Mouse (Mus musculus) lung, embryonic 14.5 days (tissue): Measurements from ENCODE around the gene Lrrc39. TPM values are rescaled to one million over a fixed set of nuclear protein-coding genes. Genes with fewer than 3 reads are reported as not detected.

Source experiments
- ATAC-seq: fragments of 200-750 bp; cut with Nextera tagmentation; 2 replicates; pipeline ENCODE4 v1.8.0; 2017; ENCODE audit warnings: mild to moderate bottlenecking, moderate TSS enrichment, moderate library complexity; ENCODE audit not compliant: insufficient read depth
- DNase-seq: peaks from one replicate; pipeline ENCODE4 v3.0.0-alpha.2; 2015
- H3K27ac ChIP-seq: fragments of 300-500 bp; sonication (generic); 2 replicates; pipeline ENCODE4 v1.5.1; 2014; ENCODE audit warnings: low read depth, mild to moderate bottlenecking, moderate library complexity
- H3K27me3 ChIP-seq: fragments of 300-500 bp; sonication (generic); 2 replicates; pipeline ENCODE4 v1.6.1; 2014; ENCODE audit warnings: low read length, control low read depth; ENCODE audit not compliant: insufficient read depth
- H3K36me3 ChIP-seq: fragments of 300-500 bp; sonication (generic); 2 replicates; pipeline ENCODE4 v1.6.1; 2014; ENCODE audit warnings: control low read depth; ENCODE audit not compliant: insufficient read depth
- H3K4me1 ChIP-seq: fragments of 300-500 bp; sonication (generic); 2 replicates; pipeline ENCODE4 v1.6.1; 2014; ENCODE audit warnings: antibody characterized with exemption, control low read depth; ENCODE audit not compliant: insufficient read depth
- H3K4me2 ChIP-seq: fragments of 300-500 bp; sonication (generic); 2 replicates; pipeline ENCODE4 v1.6.1; 2014; ENCODE audit warnings: mild to moderate bottlenecking
- H3K4me3 ChIP-seq: fragments of 300-500 bp; sonication (generic); 2 replicates; pipeline ENCODE4 v1.5.1; 2014; ENCODE audit warnings: low read depth, low read length
- H3K9ac ChIP-seq: fragments of 300-500 bp; sonication (generic); 2 replicates; pipeline ENCODE4 v1.6.1; 2014
- H3K9me3 ChIP-seq: fragments of 300-500 bp; sonication (generic); 2 replicates; pipeline ENCODE4 v1.6.1; 2016; ENCODE audit warnings: low read depth, low read length, control low read depth
- CTCF ChIP-seq: IDR thresholded peaks from 2 replicates; pipeline ENCODE4 v1.5.1; 2016; ENCODE audit warnings: antibody characterized with exemption, low read depth
- WGBS: fragments of 180-500 bp; shearing (Covaris S2); extraction: QIAGEN DNeasy Blood & Tissue Kit; methylation state at CpG from one replicate; pipeline ENCODE4 v1.1.7; 2014; 5-methylcytosine and 5-hydroxymethylcytosine counted together
- polyA plus RNA-seq: library from polyadenylated mRNA; unstranded; fragments of >200 nt; fragmentation: Nextera tagmentation; extraction: Ambion mirVana; gene quantifications from 2 replicates; pipeline ENCODE4 v1.2.1, GENCODE M21; 2014

The Lrrc39 gene
- polyA plus RNA-seq, 1 experiment from 2014 or later, result 0.22 TPM

DNA sequence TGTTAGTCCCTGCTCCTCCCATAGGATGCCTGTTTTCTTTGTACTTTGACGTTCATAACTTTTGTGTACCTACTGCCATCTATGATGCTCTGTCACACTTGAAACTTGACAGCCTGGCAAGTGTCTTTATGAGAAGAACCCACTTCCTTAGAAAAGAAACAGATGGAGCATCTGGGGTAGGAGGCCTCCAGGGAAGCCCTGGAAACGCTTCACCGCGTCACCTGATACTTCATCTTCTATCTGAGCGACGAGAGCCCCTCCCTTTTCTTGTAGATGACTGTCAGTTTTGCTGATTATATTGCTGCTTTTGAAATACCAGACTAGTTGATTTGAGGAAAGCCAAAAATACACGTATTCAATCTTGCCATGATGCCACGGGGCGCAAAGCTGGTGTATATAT is 41.8 kb downstream of the Lrrc39 start:
- no peak for TF ChIP-seq CTCF
- H3K27ac ChIP-seq, result no peak overlapping the region
- H3K4me2 ChIP-seq, result no peak overlapping the region
- H3K4me3 ChIP-seq, result no peak overlapping the region
- H3K36me3 ChIP-seq, result peaks cover 18% of the 10 kb centered on the region; the same call in 1 of the 2 replicates
- no peaks in the 10 kb centered on the region for H3K27me3 ChIP-seq
- H3K9me3 ChIP-seq, result no peaks in the 10 kb centered on the region
- WGBS, result 76% methylated on average over 9 of the region's 9 CpGs
- no peak for DNase-seq
- H3K9ac ChIP-seq, result no peak overlapping the region
- no peaks in the 10 kb centered on the region for H3K4me1 ChIP-seq
- no peak for ATAC-seq

DNA sequence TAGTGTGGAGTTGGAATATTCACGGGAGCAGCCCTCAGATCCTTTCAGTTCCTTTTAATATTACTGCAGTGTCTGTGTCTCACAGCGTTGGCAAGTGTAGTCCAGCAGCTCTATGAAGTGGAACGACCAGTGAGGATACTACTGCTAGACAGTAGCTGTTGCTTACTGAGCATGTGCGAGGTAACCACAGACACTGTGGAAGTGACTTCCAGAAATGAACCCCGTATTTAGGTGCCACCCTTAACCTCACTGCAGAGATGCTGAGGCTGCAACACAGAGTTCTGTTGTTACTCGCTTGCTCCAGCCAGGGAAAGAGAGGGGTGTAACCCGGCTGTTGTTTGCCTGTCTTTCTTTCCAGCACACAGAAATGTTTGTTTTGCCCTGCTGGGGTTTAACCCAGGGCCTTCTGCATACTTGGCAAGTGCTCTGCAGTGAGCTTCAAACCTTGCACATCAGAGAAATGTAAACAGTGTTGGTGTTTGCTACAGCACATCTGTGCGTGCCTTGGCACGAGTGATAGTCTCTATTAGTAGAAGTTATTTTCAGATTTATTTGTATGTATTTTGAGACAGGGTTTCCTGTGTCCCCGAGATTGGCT is 51.6 kb downstream of the Lrrc39 start, which contains the start of gene Trmt13:
Trmt13 (minus strand) TSS at position 293 of the 598 bp plus-strand sequence.
- peaks cover 53% of the 10 kb centered on the region for H3K36me3 ChIP-seq
- no peaks in the 10 kb centered on the region for H3K9me3 ChIP-seq
- no peaks in the 10 kb centered on the region for H3K27me3 ChIP-seq
- H3K9ac ChIP-seq, result no peak within 1 kb of the TSS
- no peak within 1 kb of the TSS for H3K4me3 ChIP-seq
- no peak for TF ChIP-seq CTCF
- no peak within 1 kb of the TSS for H3K4me2 ChIP-seq
- 57% methylated on average over 10 of the region's 10 CpGs for WGBS
- H3K4me1 ChIP-seq, result no peaks in the 10 kb centered on the region
- no peak within 1 kb of the TSS for H3K27ac ChIP-seq
- DNase-seq (peak; percentile 22), ATAC-seq (peak; percentile 60)

DNA sequence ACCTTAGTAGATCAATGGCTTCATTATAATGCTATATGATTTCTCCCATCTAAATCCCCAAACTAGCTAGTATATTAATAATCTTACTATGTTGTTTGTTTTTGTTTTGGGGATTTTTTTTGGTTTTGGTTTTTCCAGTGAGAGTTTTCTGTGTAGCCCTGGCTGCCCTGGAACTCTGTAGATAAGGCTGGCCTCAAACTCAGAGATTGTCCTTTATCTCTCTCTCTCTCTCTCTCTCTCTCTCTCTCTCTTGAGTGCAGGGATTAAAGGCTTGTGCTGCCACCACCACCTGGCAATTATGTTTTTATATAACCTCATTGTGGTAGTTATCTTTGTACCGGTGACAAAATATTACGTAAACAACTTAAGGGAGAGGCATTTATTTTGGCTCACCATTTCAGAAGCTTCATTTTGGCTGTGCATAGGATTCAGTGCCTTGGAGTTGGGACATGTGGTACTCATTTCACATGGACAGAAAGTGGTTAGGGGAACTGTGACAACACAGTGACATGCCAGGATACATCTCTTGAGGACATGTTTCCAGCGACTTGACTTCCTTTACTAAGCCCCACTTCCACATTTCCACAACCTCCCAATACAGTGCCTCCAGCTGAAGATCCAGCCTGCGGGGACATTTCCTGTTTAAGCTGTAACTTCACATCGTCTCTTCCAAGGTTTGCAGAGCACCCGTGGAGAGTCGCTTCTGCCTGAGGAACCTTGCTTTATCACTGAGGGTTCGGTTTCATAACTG is 52.7 kb downstream of the Lrrc39 start:
- Histone ChIP-seq H3K4me1 (no peaks in the 10 kb centered on the region), H3K9me3 (no peaks in the 10 kb centered on the region)
- 84% methylated on average over 8 of the region's 8 CpGs for WGBS

DNA sequence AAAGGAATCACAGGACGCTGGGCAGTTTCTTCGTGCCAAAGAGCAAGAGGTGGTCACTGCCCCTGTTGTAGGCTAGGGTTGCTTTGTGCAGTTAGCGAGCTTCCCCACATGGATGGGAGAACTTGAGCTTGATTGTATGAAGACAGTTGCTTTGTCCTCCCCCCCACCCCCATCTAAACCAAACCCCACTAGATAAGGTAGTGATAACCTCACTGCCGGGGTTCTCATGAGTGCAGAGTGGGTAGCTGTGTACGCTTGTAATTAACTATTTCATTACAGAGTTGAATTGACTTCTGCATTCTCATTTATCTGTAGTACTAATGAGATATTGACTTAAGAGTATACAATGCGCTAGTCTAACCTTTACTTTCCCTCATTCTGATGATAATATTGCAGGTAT is 56.1 kb downstream of the Lrrc39 start:
- no peak overlapping the region for H3K4me3 ChIP-seq
- no peak overlapping the region for H3K4me2 ChIP-seq
- TF ChIP-seq CTCF, result no peak
- no peak overlapping the region for H3K27ac ChIP-seq
- H3K4me1 ChIP-seq, result no peaks in the 10 kb centered on the region
- H3K36me3 ChIP-seq, result peaks cover 66% of the 10 kb centered on the region
- ATAC-seq (no peak), DNase-seq (no peak)
- H3K9ac ChIP-seq, result no peak overlapping the region
- H3K27me3 ChIP-seq, result no peaks in the 10 kb centered on the region
- no peaks in the 10 kb centered on the region for H3K9me3 ChIP-seq
- 67% methylated on average over 6 of the region's 6 CpGs for WGBS

More for the DNA sequence above, 52.7 kb downstream of the Lrrc39 start:
- no peak overlapping the region for H3K9ac ChIP-seq
- DNase-seq, result no peak
- no peak overlapping the region for H3K4me3 ChIP-seq
- ATAC-seq, result no peak
- H3K27ac ChIP-seq, result no peak overlapping the region
- H3K27me3 ChIP-seq, result no peaks in the 10 kb centered on the region
- H3K36me3 ChIP-seq, result peaks cover 56% of the 10 kb centered on the region
- TF ChIP-seq CTCF, result no peak
- no peak overlapping the region for H3K4me2 ChIP-seq

DNA sequence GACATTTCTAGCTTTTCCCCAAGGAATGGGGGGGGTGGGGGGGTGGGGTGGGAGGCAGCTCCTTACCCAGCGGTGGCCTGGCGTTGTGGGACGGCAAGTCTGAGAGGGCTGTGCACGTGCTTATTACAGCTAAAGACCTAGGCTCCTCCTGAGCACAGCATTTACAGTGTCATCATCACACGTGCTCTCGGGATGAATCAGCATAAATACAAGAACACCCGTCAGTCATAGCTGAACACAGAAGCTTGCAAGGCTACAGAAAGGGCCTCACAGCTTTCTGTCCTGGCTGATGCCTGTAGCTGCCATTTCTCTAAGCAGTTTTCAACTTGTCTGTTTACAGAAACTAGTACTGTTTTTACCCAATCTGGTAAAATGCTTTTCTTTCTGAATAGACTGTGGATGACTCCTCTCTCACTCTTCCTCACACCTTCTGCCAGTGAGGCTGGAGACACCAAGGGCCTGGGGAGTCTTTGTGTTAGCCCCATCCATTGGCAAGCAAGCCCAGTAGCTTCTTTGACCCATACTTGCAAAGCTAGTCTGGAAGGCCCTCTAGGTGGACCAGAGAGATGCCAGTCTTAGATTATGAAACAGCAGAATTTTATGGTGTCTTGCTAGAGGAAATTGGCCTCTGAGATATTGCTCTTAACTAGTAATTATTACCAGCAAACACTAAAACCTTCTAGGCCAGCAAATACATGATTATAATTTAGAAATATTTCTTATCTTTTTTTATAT is 58.0 kb downstream of the Lrrc39 start:
- Histone ChIP-seq H3K9me3 (no peaks in the 10 kb centered on the region), H3K9ac (no peak overlapping the region), H3K4me2 (no peak overlapping the region), H3K36me3 (peaks cover 50% of the 10 kb centered on the region), H3K27ac (no peak overlapping the region), H3K4me1 (no peaks in the 10 kb centered on the region), H3K4me3 (no peak overlapping the region), H3K27me3 (no peaks in the 10 kb centered on the region)
- DNase-seq (no peak), ATAC-seq (no peak)
- no peak for TF ChIP-seq CTCF
- WGBS, result 88% methylated on average over 7 of the region's 7 CpGs

DNA sequence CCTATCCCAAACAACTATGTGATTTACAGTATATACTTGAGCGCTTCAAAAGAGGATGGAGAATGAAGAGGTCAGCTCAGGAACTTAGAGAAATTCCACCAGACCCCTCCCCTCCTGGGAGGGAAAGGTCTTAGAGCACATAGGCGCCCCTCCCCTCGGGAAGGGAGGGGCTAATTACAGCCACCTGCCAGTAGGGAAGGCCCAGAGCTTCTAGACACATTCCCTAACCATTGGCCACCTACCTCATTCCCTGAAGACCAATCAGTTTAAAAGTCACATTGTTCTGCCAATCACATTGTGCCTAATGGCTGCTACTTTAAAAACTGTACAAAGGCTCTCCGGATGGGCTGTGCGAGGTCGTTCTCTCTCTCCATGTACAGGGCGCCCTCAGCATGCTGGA is 59.9 kb downstream of the Lrrc39 start:
- no peak overlapping the region for H3K9ac ChIP-seq
- no peaks in the 10 kb centered on the region for H3K4me1 ChIP-seq
- ATAC-seq (no peak), DNase-seq (no peak)
- no peak overlapping the region for H3K4me3 ChIP-seq
- H3K36me3 ChIP-seq, result peaks cover 53% of the 10 kb centered on the region
- 92% methylated on average over 7 of the region's 7 CpGs for WGBS
- H3K9me3 ChIP-seq, result no peaks in the 10 kb centered on the region
- no peak overlapping the region for H3K27ac ChIP-seq
- no peaks in the 10 kb centered on the region for H3K27me3 ChIP-seq
- TF ChIP-seq CTCF, result no peak
- no peak overlapping the region for H3K4me2 ChIP-seq

DNA sequence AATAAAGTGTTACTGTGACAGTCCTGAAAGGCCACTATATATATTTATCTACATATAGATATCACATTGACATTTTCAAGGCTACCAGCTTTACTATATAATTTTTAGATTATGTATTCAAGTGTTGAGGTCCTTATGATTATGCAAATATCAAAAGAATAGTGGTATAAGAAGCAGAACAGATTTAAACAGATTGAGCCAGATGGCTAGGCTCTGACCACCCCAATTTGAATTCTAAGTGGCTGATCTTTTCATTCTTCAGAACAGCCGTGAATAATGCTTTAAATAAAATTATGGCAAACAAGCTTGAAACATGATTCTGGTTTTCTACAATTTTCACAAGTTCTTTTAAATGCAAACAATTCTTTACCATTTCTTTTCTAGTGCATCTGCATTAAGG is 68.7 kb downstream of the Lrrc39 start:
- Histone ChIP-seq H3K4me2 (no peak overlapping the region), H3K9ac (no peak overlapping the region), H3K27ac (no peak overlapping the region), H3K9me3 (no peaks in the 10 kb centered on the region), H3K36me3 (peaks cover 76% of the 10 kb centered on the region), H3K4me1 (no peaks in the 10 kb centered on the region), H3K27me3 (no peaks in the 10 kb centered on the region), H3K4me3 (no peak overlapping the region)
- DNase-seq, result no peak
- no peak for ATAC-seq
- 74% methylated on average over 1 of the region's 1 CpGs for WGBS
- no peak for TF ChIP-seq CTCF

Other genes starting within 250 kb of the Lrrc39 start
- 9.1 and 12.1 TPM in 2 replicates for gene Cdc14a, start 138.9 kb upstream of the Lrrc39 start, polyA plus RNA-seq
- gene Rtca, start 54.8 kb upstream of the Lrrc39 start, polyA plus RNA-seq, result 70.6 and 80.6 TPM in 2 replicates
- 15.1 and 15.7 TPM in 2 replicates for gene Dbt, start 49.9 kb upstream of the Lrrc39 start, polyA plus RNA-seq
- 30.5 and 30.6 TPM in 2 replicates for gene Sass6, start 32.0 kb downstream of the Lrrc39 start, polyA plus RNA-seq
- 24.8 and 25.4 TPM in 2 replicates for gene Trmt13, start 51.6 kb downstream of the Lrrc39 start, polyA plus RNA-seq
- gene Mfsd14a, start 99.7 kb downstream of the Lrrc39 start, polyA plus RNA-seq, result 89.8 and 94.6 TPM in 2 replicates
- gene Gm43191, start 118.3 kb downstream of the Lrrc39 start, polyA plus RNA-seq, result not detected in 2 replicates
- 13.1 and 16.1 TPM in 2 replicates for gene Slc35a3, start 149.9 kb downstream of the Lrrc39 start, polyA plus RNA-seq
- gene Agl, start 245.2 kb downstream of the Lrrc39 start, polyA plus RNA-seq, result 12.1 and 14.9 TPM in 2 replicates